Mouse (Mus musculus) kidney, postnatal 0 days (tissue): ENCODE data around the gene Rprd1b. TPM values are rescaled to one million over a fixed set of nuclear protein-coding genes. Genes with fewer than 3 reads are reported as not detected.

Experiments
- ATAC-seq: fragments of 200-750 bp; cut with Nextera tagmentation; replicated peaks from 2 replicates; pipeline ENCODE4 v1.8.0; 2017; ENCODE audit warnings: low read depth, moderate number of reproducible peaks, moderate TSS enrichment, moderate library complexity; ENCODE audit not compliant: low FRiP score
- DNase-seq: peaks from one replicate; pipeline ENCODE4 v3.0.0-alpha.2; 2016; ENCODE audit warnings: low spot score
- H3K27ac ChIP-seq: fragments of 300-500 bp; sonication (generic); 2 replicates; pipeline ENCODE4 v1.5.1; 2014; ENCODE audit warnings: mild to moderate bottlenecking
- H3K27me3 ChIP-seq: fragments of 300-500 bp; sonication (generic); 2 replicates; pipeline ENCODE4 v1.6.1; 2014; ENCODE audit warnings: low read length, mixed read lengths; ENCODE audit not compliant: insufficient read depth
- H3K36me3 ChIP-seq: fragments of 300-500 bp; sonication (generic); 2 replicates; pipeline ENCODE4 v1.6.1; 2014; ENCODE audit warnings: low read length, mixed read lengths; ENCODE audit not compliant: insufficient read depth
- H3K4me1 ChIP-seq: fragments of 300-500 bp; sonication (generic); replicated peaks from 2 replicates; pipeline ENCODE4 v1.6.1; 2014; ENCODE audit warnings: antibody characterized with exemption, low read length, mixed read lengths; ENCODE audit not compliant: insufficient read depth
- H3K4me2 ChIP-seq: fragments of 300-500 bp; sonication (generic); 2 replicates; pipeline ENCODE4 v1.6.1; 2014; ENCODE audit warnings: mild to moderate bottlenecking, low read length, moderate library complexity, mixed read lengths
- H3K4me3 ChIP-seq: fragments of 300-500 bp; sonication (generic); replicated peaks from 2 replicates; pipeline ENCODE4 v1.5.1; 2014; ENCODE audit warnings: low read depth, low read length
- H3K9ac ChIP-seq: fragments of 300-500 bp; sonication (generic); 2 replicates; pipeline ENCODE4 v1.6.1; 2014; ENCODE audit warnings: low read depth, low read length
- H3K9me3 ChIP-seq: fragments of 300-500 bp; sonication (generic); replicated peaks from 2 replicates; pipeline ENCODE4 v1.6.1; 2016; ENCODE audit warnings: low read length, inconsistent platforms, mixed read lengths
- CTCF ChIP-seq: IDR thresholded peaks from 2 replicates; pipeline ENCODE4 v1.5.1; 2016; ENCODE audit warnings: antibody characterized with exemption, low read depth, mild to moderate bottlenecking, moderate library complexity
- WGBS: fragments of 180-500 bp; shearing (Covaris S2); extraction: QIAGEN DNeasy Blood & Tissue Kit; methylation state at CpG from one replicate; pipeline ENCODE4 v1.1.7; 2014; 5-methylcytosine and 5-hydroxymethylcytosine counted together
- polyA plus RNA-seq: library from polyadenylated mRNA; unstranded; fragments of >200 nt; fragmentation: Nextera tagmentation; extraction: Ambion mirVana; gene quantifications from 2 replicates; pipeline ENCODE4 v1.2.1, GENCODE M21; 2015

Rprd1b gene
- polyA plus RNA-seq, 1 experiment from 2014 or later = 29.6 TPM

GRCm38 (mm10) chr2:158169771-158170170, 141.5 kb downstream of the Rprd1b start:
- DNase-seq (no peak), ATAC-seq (no peak)
- Histone ChIP-seq H3K9me3 (no peaks in the 10 kb centered on the region), H3K4me2 (no peak overlapping the region), H3K27me3 (no peaks in the 10 kb centered on the region), H3K9ac (no peak overlapping the region), H3K4me1 (peaks cover 15% of the 10 kb centered on the region), H3K4me3 (no peak overlapping the region), H3K36me3 (no peaks in the 10 kb centered on the region), H3K27ac (no peak overlapping the region)
- 85% methylated on average over 7 of the region's 7 CpGs for WGBS
- TF ChIP-seq CTCF = no peak

DNA sequence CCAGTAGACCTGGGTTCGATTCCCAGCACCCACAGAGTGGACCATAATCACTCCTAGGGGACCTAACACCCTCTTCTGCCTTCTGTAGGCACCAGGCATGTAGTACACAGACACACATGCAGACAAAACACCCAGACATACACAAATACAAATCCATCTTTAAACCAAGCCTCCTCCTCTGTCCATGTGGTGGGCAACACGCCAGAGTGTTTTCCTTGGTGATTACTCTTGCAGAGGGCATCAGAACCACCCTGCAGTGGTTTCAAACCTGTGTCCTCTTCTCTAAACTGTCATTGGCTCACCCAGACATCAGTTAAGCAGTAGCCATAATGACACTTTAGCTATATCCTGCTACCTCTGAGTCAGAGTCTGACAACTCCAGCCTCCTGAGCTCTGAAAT, 142.1 kb downstream of the Rprd1b start:
- H3K27ac ChIP-seq = no peak overlapping the region
- no peak for TF ChIP-seq CTCF
- H3K9me3 ChIP-seq = no peaks in the 10 kb centered on the region
- H3K4me2 ChIP-seq = no peak overlapping the region
- 84% methylated on average over 2 of the region's 2 CpGs for WGBS
- H3K27me3 ChIP-seq = no peaks in the 10 kb centered on the region
- no peak overlapping the region for H3K4me3 ChIP-seq
- no peak for DNase-seq
- no peak for ATAC-seq
- H3K9ac ChIP-seq = no peak overlapping the region
- H3K36me3 ChIP-seq = no peaks in the 10 kb centered on the region
- H3K4me1 ChIP-seq = peaks cover 15% of the 10 kb centered on the region

DNA sequence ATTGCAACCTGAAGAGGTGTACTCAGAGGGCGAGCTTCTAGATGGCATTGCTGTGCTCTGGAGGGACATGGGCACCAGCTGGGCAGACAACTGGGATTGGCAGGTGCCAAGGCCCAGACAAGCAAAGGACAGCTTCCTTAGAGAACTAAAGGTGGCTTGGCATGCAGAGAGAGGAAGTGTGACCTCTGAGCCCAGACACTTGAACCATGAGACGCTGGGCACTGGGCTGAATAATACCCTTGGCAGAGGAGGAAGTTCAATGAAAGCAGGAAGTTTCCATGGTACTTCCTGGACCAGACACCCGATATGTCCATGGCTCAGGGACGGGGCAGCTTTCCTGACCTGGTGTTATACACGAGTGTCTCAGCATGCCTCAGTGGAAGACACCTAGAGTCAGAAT, 146.1 kb downstream of the Rprd1b start:
- Histone ChIP-seq H3K27me3 (no peaks in the 10 kb centered on the region), H3K4me3 (no peak overlapping the region), H3K4me2 (no peak overlapping the region), H3K9me3 (no peaks in the 10 kb centered on the region), H3K36me3 (no peaks in the 10 kb centered on the region), H3K4me1 (peaks cover 9% of the 10 kb centered on the region; the same call in 1 of the 2 replicates), H3K27ac (no peak overlapping the region), H3K9ac (no peak overlapping the region)
- 59% methylated on average over 5 of the region's 5 CpGs for WGBS
- ATAC-seq (no peak), DNase-seq (no peak)
- no peak for TF ChIP-seq CTCF

DNA sequence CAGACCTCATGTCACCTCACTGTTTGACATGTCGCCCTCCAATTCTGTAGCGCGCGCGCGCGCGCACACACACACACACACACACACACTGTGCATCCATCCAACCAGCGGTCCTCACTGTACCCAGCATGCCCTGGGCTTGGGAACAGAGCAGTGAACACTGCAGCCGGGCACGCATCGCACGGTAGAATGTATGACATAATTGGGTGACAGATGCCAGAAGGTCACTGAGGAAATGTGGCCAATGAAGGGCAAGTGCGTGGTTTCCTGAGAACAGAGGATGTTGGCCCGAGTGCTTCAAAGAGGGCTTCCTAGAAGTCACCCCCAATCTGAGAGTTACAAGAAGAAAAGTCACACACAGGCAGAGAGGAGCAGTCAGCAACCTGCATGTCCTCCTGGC, 146.7 kb downstream of the Rprd1b start:
- H3K9ac ChIP-seq = no peak overlapping the region
- 81% methylated on average over 15 of the region's 15 CpGs for WGBS
- H3K27me3 ChIP-seq = no peaks in the 10 kb centered on the region
- no peaks in the 10 kb centered on the region for H3K9me3 ChIP-seq
- H3K4me1 ChIP-seq = peaks cover 14% of the 10 kb centered on the region; the same call in 1 of the 2 replicates
- no peaks in the 10 kb centered on the region for H3K36me3 ChIP-seq
- no peak overlapping the region for H3K27ac ChIP-seq
- no peak overlapping the region for H3K4me3 ChIP-seq
- no peak overlapping the region for H3K4me2 ChIP-seq
- ATAC-seq = no peak
- TF ChIP-seq CTCF = no peak
- DNase-seq = no peak

DNA sequence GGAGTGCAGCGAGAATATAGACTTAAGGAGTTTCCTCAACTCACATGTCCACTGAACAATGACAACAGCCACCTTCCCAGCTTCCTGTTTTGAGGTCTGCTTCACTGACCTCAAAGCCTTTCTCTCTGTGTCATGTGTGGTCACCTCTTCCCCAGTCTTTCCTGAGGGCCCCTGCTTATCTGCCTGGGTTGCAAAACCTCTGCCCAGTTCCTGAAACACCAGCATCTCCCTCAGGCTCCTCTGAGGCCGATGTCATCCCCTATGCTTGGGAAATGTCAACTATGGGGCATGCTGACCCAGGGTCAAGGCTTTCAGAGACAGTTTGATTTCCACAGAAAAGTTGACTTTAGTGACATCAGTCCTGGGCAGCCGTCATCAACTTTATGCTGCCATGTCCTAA, 147.1 kb downstream of the Rprd1b start:
- no peak for TF ChIP-seq CTCF
- Histone ChIP-seq H3K4me2 (no peak overlapping the region), H3K4me1 (peaks cover 15% of the 10 kb centered on the region; the same call in 1 of the 2 replicates), H3K36me3 (no peaks in the 10 kb centered on the region), H3K27ac (no peak overlapping the region), H3K4me3 (no peak overlapping the region), H3K9ac (no peak overlapping the region), H3K9me3 (no peaks in the 10 kb centered on the region), H3K27me3 (no peaks in the 10 kb centered on the region)
- DNase-seq = peak; percentile 27
- ATAC-seq = no peak
- 51% methylated on average over 3 of the region's 3 CpGs for WGBS

GRCm38 (mm10) chr2:158176763-158177162, 148.5 kb downstream of the Rprd1b start:
- no peak; the same call in 1 of the 2 replicates for TF ChIP-seq CTCF
- Histone ChIP-seq H3K9me3 (no peaks in the 10 kb centered on the region), H3K27ac (no peak overlapping the region), H3K9ac (no peak overlapping the region), H3K4me2 (no peak overlapping the region), H3K27me3 (no peaks in the 10 kb centered on the region), H3K4me1 (peaks cover 15% of the 10 kb centered on the region; the same call in 1 of the 2 replicates), H3K36me3 (no peaks in the 10 kb centered on the region), H3K4me3 (no peak overlapping the region)
- DNase-seq (no peak), ATAC-seq (no peak)
- 93% methylated on average over 9 of the region's 9 CpGs for WGBS

DNA sequence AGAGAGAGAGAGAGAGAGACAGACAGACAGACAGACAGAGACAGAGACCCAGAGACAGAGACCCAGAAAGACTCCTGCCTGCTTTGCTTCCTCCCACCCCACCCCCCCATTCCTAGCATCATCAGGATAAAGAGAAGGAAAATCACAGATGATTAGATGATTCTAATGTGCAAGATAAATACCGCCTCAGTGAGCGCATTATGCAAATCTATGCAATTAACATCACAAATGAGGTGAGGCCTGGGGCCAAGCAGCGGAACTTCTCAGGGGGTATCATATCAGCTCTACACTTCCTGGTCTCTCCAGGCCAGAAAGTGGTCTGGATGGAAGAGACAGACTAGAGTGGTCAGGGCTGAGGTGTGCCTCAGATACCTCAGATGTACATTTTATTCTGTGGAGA, 149.3 kb downstream of the Rprd1b start:
- peak overlapping the region; percentile 25; the same call in 1 of the 2 replicates for H3K27ac ChIP-seq
- no peak for TF ChIP-seq CTCF
- WGBS = 80% methylated on average over 3 of the region's 3 CpGs

More for the DNA sequence above, 149.3 kb downstream of the Rprd1b start:
- H3K27me3 ChIP-seq = no peaks in the 10 kb centered on the region
- peaks cover 15% of the 10 kb centered on the region; the same call in 1 of the 2 replicates for H3K4me1 ChIP-seq
- no peak overlapping the region for H3K9ac ChIP-seq
- H3K4me2 ChIP-seq = no peak overlapping the region
- DNase-seq = no peak
- no peaks in the 10 kb centered on the region for H3K36me3 ChIP-seq
- H3K4me3 ChIP-seq = no peak overlapping the region
- ATAC-seq = no peak
- H3K9me3 ChIP-seq = no peaks in the 10 kb centered on the region
